Mouse (Mus musculus) activated CD4-positive, CD25-positive, alpha-beta regulatory T cell, adult 9 weeks (primary cell): ENCODE data around the gene Mrgprd. TPM values are rescaled to one million over a fixed set of nuclear protein-coding genes. Genes with fewer than 3 reads are reported as not detected.

Source experiments
- polyA plus RNA-seq: library from polyadenylated mRNA; unstranded; fragments of 100-300 nt; shearing (Covaris generic); gene quantifications from one replicate; pipeline ENCODE4 v1.2.1, GENCODE M21; 2017

Gene Mrgprd
- not detected for polyA plus RNA-seq

DNA sequence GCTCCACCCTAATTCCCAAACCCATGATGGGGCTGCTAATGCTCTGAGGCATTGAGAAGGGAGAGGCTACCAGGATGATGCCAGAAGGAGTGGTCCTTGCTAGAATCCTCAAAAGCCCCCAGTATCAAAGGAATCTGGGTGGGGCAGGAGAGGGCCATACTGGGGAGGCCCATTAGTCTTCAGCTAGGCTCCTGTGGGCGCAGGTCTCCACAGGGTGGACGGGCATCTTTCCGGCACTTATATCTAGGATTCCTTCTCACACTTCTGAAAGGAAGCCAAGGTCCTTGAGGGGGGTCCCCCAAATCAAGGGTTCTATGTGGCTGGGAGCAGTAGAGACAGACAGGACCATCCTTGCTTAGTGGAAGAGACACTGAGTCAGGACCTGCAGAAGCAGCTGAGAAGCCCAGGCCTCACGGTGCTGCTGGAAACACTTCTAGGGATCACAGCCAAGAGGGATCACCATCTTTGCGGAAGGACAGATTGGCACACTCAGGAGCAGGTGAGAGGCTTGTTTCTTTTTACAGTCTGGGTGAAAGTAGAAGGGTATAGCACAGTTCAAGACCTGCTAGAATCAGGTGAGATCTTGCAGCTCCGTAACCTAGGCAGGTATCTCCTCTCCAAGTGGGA, at the start of gene Mrgprd:
Mrgprd (plus strand) TSS at position 51 of the 627 bp plus-strand sequence.

DNA sequence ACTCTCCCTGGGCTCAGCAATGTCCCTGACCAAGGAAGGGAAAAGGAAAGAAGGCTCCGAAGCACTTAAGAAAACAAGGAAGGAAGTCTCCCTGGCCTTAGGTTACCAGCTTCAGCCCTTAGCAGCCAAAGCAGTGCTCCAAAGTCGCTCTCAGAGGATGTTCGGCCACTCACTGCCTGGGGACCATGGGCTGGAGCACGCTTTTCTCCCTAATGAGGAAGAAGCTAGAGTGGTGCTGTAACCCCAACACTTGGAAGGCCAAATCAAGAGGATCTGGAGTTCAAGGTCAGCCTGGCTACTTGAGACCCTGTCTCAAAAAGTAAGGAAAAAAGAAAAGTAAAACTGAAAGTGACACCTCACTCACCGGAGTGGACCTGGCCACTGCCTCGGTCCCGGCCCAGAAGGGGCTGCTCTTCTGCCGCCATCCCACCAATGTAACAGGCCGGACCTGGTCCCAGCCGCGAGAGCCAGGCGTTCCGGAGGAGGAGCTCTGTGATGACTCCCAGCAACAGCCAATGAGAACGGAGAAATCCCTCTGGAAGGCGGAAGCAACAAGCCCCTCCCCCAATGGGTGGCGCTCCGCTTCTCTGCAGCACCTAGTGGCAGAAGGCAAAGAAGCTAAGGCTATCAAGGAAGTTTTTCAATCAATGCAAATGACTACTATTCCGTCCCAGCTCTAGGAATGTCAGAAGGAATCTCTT, 31.0 kb upstream of the Mrgprd start, which contains the start of gene Tpcn2:
Tpcn2 (minus strand) TSS at position 525 of the 701 bp plus-strand sequence.

DNA sequence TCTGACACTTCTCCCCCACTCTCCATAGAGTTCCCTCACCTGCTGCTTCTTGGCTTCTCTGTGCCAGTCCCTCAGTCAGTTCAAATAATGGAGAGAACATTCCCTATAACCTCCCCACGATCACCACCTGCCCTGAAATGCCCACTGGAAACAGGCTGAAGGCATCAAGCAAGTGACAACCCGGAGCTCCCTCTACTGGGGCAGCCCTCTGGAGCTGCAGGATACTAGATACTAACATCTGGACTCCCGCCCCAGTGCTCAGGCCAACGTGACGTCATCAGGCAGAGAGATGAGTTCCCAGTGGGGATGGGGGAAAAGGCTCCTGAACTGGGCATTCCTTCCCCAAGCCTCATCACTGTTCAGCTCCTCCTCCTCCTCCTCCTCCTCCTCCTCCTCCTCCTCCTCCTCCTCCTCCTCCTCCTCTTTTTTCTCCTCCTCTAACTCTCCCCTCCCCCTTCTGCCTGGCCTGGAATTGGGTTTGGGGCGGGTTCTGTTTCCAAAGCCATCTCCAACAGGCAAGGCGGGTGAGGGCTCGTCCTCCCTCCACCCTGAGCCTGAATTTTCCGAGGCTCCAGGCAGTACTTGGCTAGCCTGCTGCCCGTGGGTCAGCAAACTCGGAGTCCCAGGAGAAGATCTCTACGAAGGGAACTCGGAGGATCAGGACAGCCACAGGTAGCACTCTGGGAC, 14.2 kb upstream of the Mrgprd start, which contains the start of gene Mrgprf:
Mrgprf (plus strand) TSS at position 508 of the 687 bp plus-strand sequence.

Other genes with a start within 250 kb of the Mrgprd start
- 0.94 TPM for gene 1810010D01Rik, start 106.7 kb upstream of the Mrgprd start, polyA plus RNA-seq
- 15.9 TPM for gene Tpcn2, start 30.8 kb upstream of the Mrgprd start, polyA plus RNA-seq
- not detected for gene Mrgprf, start 14.0 kb upstream of the Mrgprd start, polyA plus RNA-seq